23 mouse cellular contexts compared by ENCODE assay signal in genomic region chr1:76957411-76957810, GRCm38 (mm10).
DNase-seq lines count a peak whose midpoint lies in the region; ATAC-seq and TF ChIP-seq lines count a peak whose summit lies in the region.
"Had no signal": no experiment of that assay in that cellular context is flagged by ENCODE, and none has a peak within 500 bp of the region (broad histone marks: within the 10 kb centered on the region; RNA-seq: fewer than 3 reads in every experiment).

No protein-coding gene starts in this region.

- no peak for TF ChIP-seq EP300 in lung, postnatal 0 days (IDR thresholded peaks at IDR 0.05)

- no peak for TF ChIP-seq CTCF in lung, embryonic 14.5 days (IDR thresholded peaks at IDR 0.05; ENCODE audit: low read depth)
- no peak for TF ChIP-seq CTCF in lung, postnatal 0 days (IDR thresholded peaks at IDR 0.05)

- WGBS in embryonic facial prominence, embryonic 11.5 days, result 49% methylated on average over 5 of the region's 5 CpGs
- 58% methylated on average over 5 of the region's 5 CpGs for WGBS in embryonic facial prominence, embryonic 10.5 days
- WGBS in lung, embryonic 14.5 days, result 53% methylated on average over 5 of the region's 5 CpGs
- WGBS in lung, postnatal 0 days, result 75% methylated on average over 5 of the region's 5 CpGs
- 45% methylated on average over 5 of the region's 5 CpGs for WGBS in embryonic facial prominence, embryonic 14.5 days

- H3K36me3 ChIP-seq in embryonic facial prominence, embryonic 11.5 days (replicated peaks; ENCODE audit: control insufficient read depth, insufficient read depth, low read depth, low read length), result no peaks in the 10 kb centered on the region
- no peaks in the 10 kb centered on the region for H3K36me3 ChIP-seq in embryonic facial prominence, embryonic 10.5 days (replicated peaks)
- H3K36me3 ChIP-seq in lung, embryonic 14.5 days (ENCODE audit: insufficient read depth), result no peaks in the 10 kb centered on the region
- no peaks in the 10 kb centered on the region for H3K36me3 ChIP-seq in lung, postnatal 0 days (ENCODE audit: insufficient read depth, low read length)
- H3K36me3 ChIP-seq in embryonic facial prominence, embryonic 14.5 days (ENCODE audit: control insufficient read depth, insufficient read depth, low read length), result no peaks in the 10 kb centered on the region
- H3K36me3 ChIP-seq: embryonic facial prominence, embryonic 13.5 days; forebrain, embryonic 15.5 days had no signal

- H3K27ac ChIP-seq in embryonic facial prominence, embryonic 11.5 days (replicated peaks; ENCODE audit: low read depth, low read length), result no peak overlapping the region
- no peak overlapping the region for H3K27ac ChIP-seq in embryonic facial prominence, embryonic 10.5 days (replicated peaks)
- H3K27ac ChIP-seq in lung, embryonic 14.5 days (ENCODE audit: low read depth), result no peak overlapping the region
- no peak overlapping the region for H3K27ac ChIP-seq in lung, postnatal 0 days (ENCODE audit: low read length)
- no peak overlapping the region for H3K27ac ChIP-seq in embryonic facial prominence, embryonic 14.5 days (replicated peaks; ENCODE audit: low read depth, low read length)
- H3K27ac ChIP-seq: embryonic facial prominence, embryonic 13.5 days; forebrain, embryonic 13.5 days; forebrain, embryonic 15.5 days had no signal

- H3K27me3 ChIP-seq in embryonic facial prominence, embryonic 11.5 days (ENCODE audit: control insufficient read depth, insufficient read depth, low read length), result no peaks in the 10 kb centered on the region
- no peaks in the 10 kb centered on the region for H3K27me3 ChIP-seq in embryonic facial prominence, embryonic 10.5 days (replicated peaks; ENCODE audit: low read depth, poor library complexity, severe bottlenecking)
- no peaks in the 10 kb centered on the region for H3K27me3 ChIP-seq in lung, embryonic 14.5 days (ENCODE audit: insufficient read depth, low read length)
- no peaks in the 10 kb centered on the region for H3K27me3 ChIP-seq in lung, postnatal 0 days (replicated peaks; ENCODE audit: insufficient read depth, low read length)
- H3K27me3 ChIP-seq in embryonic facial prominence, embryonic 14.5 days (replicated peaks; ENCODE audit: control insufficient read depth, insufficient read depth, low read length), result no peaks in the 10 kb centered on the region
- H3K27me3 ChIP-seq: forebrain, embryonic 13.5 days; forebrain, embryonic 15.5 days had no signal

- H3K9me3 ChIP-seq in embryonic facial prominence, embryonic 11.5 days (replicated peaks; ENCODE audit: control insufficient read depth, low read length), result no peaks in the 10 kb centered on the region
- no peaks in the 10 kb centered on the region for H3K9me3 ChIP-seq in embryonic facial prominence, embryonic 10.5 days
- H3K9me3 ChIP-seq in lung, embryonic 14.5 days (ENCODE audit: low read depth, low read length), result no peaks in the 10 kb centered on the region
- no peaks in the 10 kb centered on the region for H3K9me3 ChIP-seq in lung, postnatal 0 days (ENCODE audit: low read length)
- H3K9me3 ChIP-seq in embryonic facial prominence, embryonic 14.5 days (ENCODE audit: control insufficient read depth, low read length), result no peaks in the 10 kb centered on the region
- H3K9me3 ChIP-seq: embryonic facial prominence, embryonic 13.5 days; forebrain, embryonic 13.5 days; forebrain, embryonic 15.5 days had no signal

- H3K4me1 ChIP-seq in embryonic facial prominence, embryonic 11.5 days (ENCODE audit: control insufficient read depth, insufficient read depth, low read length), result no peaks in the 10 kb centered on the region; the same call in 1 of the 2 replicates
- no peaks in the 10 kb centered on the region for H3K4me1 ChIP-seq in embryonic facial prominence, embryonic 10.5 days
- no peaks in the 10 kb centered on the region for H3K4me1 ChIP-seq in lung, embryonic 14.5 days (ENCODE audit: insufficient read depth)
- no peaks in the 10 kb centered on the region for H3K4me1 ChIP-seq in lung, postnatal 0 days (ENCODE audit: insufficient read depth, low read depth, low read length)
- no peaks in the 10 kb centered on the region for H3K4me1 ChIP-seq in embryonic facial prominence, embryonic 14.5 days (ENCODE audit: control insufficient read depth, insufficient read depth, low read length)
- H3K4me1 ChIP-seq: forebrain, embryonic 13.5 days; forebrain, embryonic 15.5 days had no signal

- peak; percentile 66 for DNase-seq in embryonic facial prominence, embryonic 11.5 days (ENCODE audit: low spot score)
- DNase-seq in embryonic facial prominence, embryonic 10.5 days (ENCODE audit: low spot score), result no peak
- peak; percentile 21 for DNase-seq in lung, embryonic 14.5 days
- no peak for DNase-seq in lung, postnatal 0 days (ENCODE audit: low spot score)
- DNase-seq in 3T3-L1 (ENCODE audit: low read depth, low spot score), result peak; percentile 52
- peak; percentile 55 for DNase-seq in embryonic facial prominence, embryonic 14.5 days (ENCODE audit: low spot score)
- no peak for DNase-seq in kidney, postnatal 14 days
- DNase-seq: adrenal gland, adult 2 months; adrenal gland, postnatal 10 days; adrenal gland, postnatal 25 days; cerebellum, adult 11 months; cerebellum, adult 18-20 months; cerebellum, adult 8-10 months; cerebellum, adult 9-11 months; cerebellum, postnatal 14 days; cerebellum, postnatal 36 days; embryo, embryonic 11 days had no signal

- no peak overlapping the region for H3K4me3 ChIP-seq in embryonic facial prominence, embryonic 11.5 days (ENCODE audit: low read depth, low read length)
- H3K4me3 ChIP-seq in embryonic facial prominence, embryonic 10.5 days, result no peak overlapping the region
- H3K4me3 ChIP-seq in lung, embryonic 14.5 days (ENCODE audit: low read depth, low read length), result no peak overlapping the region
- H3K4me3 ChIP-seq in lung, postnatal 0 days (ENCODE audit: low read depth, low read length), result no peak overlapping the region
- no peak overlapping the region for H3K4me3 ChIP-seq in embryonic facial prominence, embryonic 14.5 days (ENCODE audit: low read depth, low read length)
- H3K4me3 ChIP-seq: embryonic facial prominence, embryonic 13.5 days; forebrain, embryonic 13.5 days; forebrain, embryonic 15.5 days had no signal

- H3K9ac ChIP-seq in embryonic facial prominence, embryonic 11.5 days (replicated peaks; ENCODE audit: low read length), result no peak overlapping the region
- no peak overlapping the region for H3K9ac ChIP-seq in lung, embryonic 14.5 days
- no peak overlapping the region for H3K9ac ChIP-seq in lung, postnatal 0 days (replicated peaks; ENCODE audit: low read depth)
- H3K9ac ChIP-seq in embryonic facial prominence, embryonic 14.5 days (ENCODE audit: low read depth, low read length), result no peak overlapping the region
- H3K9ac ChIP-seq: embryonic facial prominence, embryonic 13.5 days; forebrain, embryonic 13.5 days; forebrain, embryonic 15.5 days had no signal

- no peak overlapping the region for H3K4me2 ChIP-seq in embryonic facial prominence, embryonic 11.5 days (ENCODE audit: low read depth, low read length)
- no peak overlapping the region for H3K4me2 ChIP-seq in lung, embryonic 14.5 days
- H3K4me2 ChIP-seq in lung, postnatal 0 days (replicated peaks; ENCODE audit: low read depth, low read length), result no peak overlapping the region
- H3K4me2 ChIP-seq in embryonic facial prominence, embryonic 14.5 days (ENCODE audit: low read depth, low read length), result no peak overlapping the region
- H3K4me2 ChIP-seq: embryonic facial prominence, embryonic 13.5 days; forebrain, embryonic 13.5 days; forebrain, embryonic 15.5 days had no signal

- ATAC-seq in embryonic facial prominence, embryonic 11.5 days (replicated peaks; ENCODE audit: insufficient number of reproducible peaks, low FRiP score, low TSS enrichment, low read depth), result no peak
- no peak for ATAC-seq in lung, embryonic 14.5 days (ENCODE audit: insufficient read depth)
- no peak for ATAC-seq in lung, postnatal 0 days
- ATAC-seq in embryonic facial prominence, embryonic 14.5 days (ENCODE audit: low read depth), result no peak
- no peak for ATAC-seq in megakaryocyte-erythroid progenitor cell, adult 5-6 weeks (replicated peaks; ENCODE audit: low FRiP score, low TSS enrichment, poor library complexity, severe bottlenecking)
- ATAC-seq: activated CD4-positive, CD25-positive, alpha-beta regulatory T cell, adult 4 months; forebrain, embryonic 13.5 days; forebrain, embryonic 15.5 days; Patski had no signal

Comparison
In these comparisons a context has a peak if more than half of its experiments do, and no peak if none do; other contexts are left out.
1. DNase-seq: peak in embryonic facial prominence, embryonic 11.5 days (single experiment), lung, embryonic 14.5 days (single experiment), 3T3-L1 (single experiment) and embryonic facial prominence, embryonic 14.5 days (single experiment); none in embryonic facial prominence, embryonic 10.5 days (single experiment), lung, postnatal 0 days (single experiment) and kidney, postnatal 14 days (single experiment).